Mouse (Mus musculus) G1E (cell line): Measurements from ENCODE around the gene Gpsm2. TPM values are rescaled to one million over a fixed set of nuclear protein-coding genes. Genes with fewer than 3 reads are reported as not detected.

Source experiments
- ATAC-seq: 2 replicates; pipeline ENCODE4 v1.8.0; 2016; ENCODE audit warnings: mild to moderate bottlenecking; ENCODE audit not compliant: insufficient number of reproducible peaks, poor library complexity, low FRiP score, severe bottlenecking; ENCODE audit errors: extremely low read depth
- DNase-seq: peaks from one replicate; pipeline ENCODE4 v3.0.0; 2012; ENCODE audit warnings: low spot score
- H3K27me3 ChIP-seq: 2 replicates; pipeline ENCODE4 v1.6.1; 2012; ENCODE audit warnings: mild to moderate bottlenecking, low read length, inconsistent platforms; ENCODE audit not compliant: insufficient read depth
- H3K36me3 ChIP-seq: replicated peaks from 2 replicates; pipeline ENCODE3; 2012; ENCODE audit warnings: mild to moderate bottlenecking, inconsistent platforms
- H3K4me1 ChIP-seq: 2 replicates; pipeline ENCODE4 v1.6.1; 2012; ENCODE audit warnings: low read depth, low read length, inconsistent platforms, mixed read lengths; ENCODE audit not compliant: insufficient read depth
- H3K4me3 ChIP-seq: 2 replicates; pipeline ENCODE4 v1.5.1; 2012; ENCODE audit warnings: low read depth, mild to moderate bottlenecking, inconsistent platforms, low read length, moderate library complexity, mixed read lengths
- H3K9me3 ChIP-seq: replicated peaks from 2 replicates; pipeline ENCODE4 v1.6.1; 2012; ENCODE audit warnings: inconsistent platforms
- CTCF ChIP-seq: IDR thresholded peaks from 2 replicates; pipeline ENCODE4 v1.5.1; 2012; ENCODE audit warnings: low read depth, low read length, inconsistent platforms, mixed read lengths
- GATA1 ChIP-seq: IDR thresholded peaks from 2 replicates; pipeline ENCODE4 v1.6.1; 2012; ENCODE audit warnings: borderline replicate concordance, low read length, inconsistent platforms, mixed read lengths
- GATA2 ChIP-seq: IDR thresholded peaks from 2 replicates; pipeline ENCODE4 v1.6.1; 2012; ENCODE audit warnings: low read depth, low read length, inconsistent platforms, borderline replicate concordance
- POLR2AphosphoS5 ChIP-seq: IDR thresholded peaks from 2 replicates; pipeline ENCODE4 v1.6.1; 2012; ENCODE audit warnings: low read depth, low read length, inconsistent platforms; ENCODE audit not compliant: insufficient replicate concordance
- TAL1 ChIP-seq: conservative IDR thresholded peaks from 2 replicates; pipeline ENCODE4 v1.6.1; 2012; ENCODE audit warnings: low read depth, low read length, inconsistent platforms, mixed read lengths
- polyA plus RNA-seq: library from polyadenylated mRNA; stranded (reverse); fragments of >175 nt; gene quantifications from 2 replicates; pipeline ENCODE4 v1.2.3, GENCODE M21; 2012
- total RNA-seq, 2 experiments: library from RNA; stranded (forward) in 1 of 2; stranded (reverse) in 1 of 2; fragments of 200-1000 nt in 1 of 2; fragments of >200 nt in 1 of 2; fragmentation: Nextera tagmentation in 1 of 2; gene quantifications; 2 replicates each; pipeline ENCODE4 v1.2.3; 2014 to 2017

The Gpsm2 gene
- 38.2 and 47.9 TPM in 2 replicates for total RNA-seq (2014; fragmentation: Nextera tagmentation)
- total RNA-seq (2017): 27.5 and 32.5 TPM in 2 replicates
- polyA plus RNA-seq: 5.3 and 12.1 TPM in 2 replicates

DNA sequence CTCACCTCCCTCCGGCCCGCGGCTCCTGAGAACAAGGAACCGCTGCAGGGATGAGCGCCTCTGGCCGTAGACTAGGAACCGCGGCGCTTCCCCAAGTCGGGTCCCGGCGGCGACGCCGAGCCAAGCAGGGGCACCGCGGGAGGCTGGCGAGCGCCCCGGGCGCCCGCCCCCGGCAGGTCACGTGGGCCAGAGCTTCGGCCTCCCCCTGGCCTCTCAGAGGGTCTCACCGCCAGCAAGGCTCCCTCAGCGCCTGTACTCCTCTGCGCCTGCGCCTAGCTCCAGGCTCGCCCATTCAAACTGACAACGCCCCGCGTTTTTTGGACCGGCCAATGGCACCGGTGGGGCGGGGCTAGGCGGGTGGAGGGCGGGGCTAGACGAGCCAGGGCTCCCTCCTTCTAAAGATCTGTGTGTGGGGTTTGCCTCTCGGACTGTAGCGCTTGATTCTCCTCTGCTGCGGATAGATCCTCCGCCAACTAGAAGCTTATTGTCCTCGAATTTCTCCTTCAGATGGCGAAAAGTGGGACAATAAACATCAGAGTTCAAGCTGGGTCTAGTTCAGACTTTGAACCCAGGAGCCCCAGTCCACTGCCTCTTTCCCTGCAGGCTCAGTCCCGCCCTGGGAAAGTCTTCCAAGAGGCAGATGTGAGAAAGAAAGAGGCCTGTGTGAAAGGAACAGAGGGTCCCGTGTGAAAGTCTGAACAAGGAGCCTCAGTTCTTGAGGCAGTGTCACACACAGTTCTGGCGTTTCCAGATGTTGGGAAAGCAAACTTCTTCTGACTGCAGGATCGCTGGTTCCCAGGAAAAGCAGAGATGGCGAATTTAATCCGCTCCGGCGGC is at the start of gene Gpsm2:
TSS of gene Gpsm2 (minus strand) at position 274 of the 837 bp plus-strand sequence.
- H3K27me3 ChIP-seq: no peaks in the 10 kb centered on the region
- H3K36me3 ChIP-seq: no peaks in the 10 kb centered on the region
- H3K4me1 ChIP-seq: peaks cover 45% of the 10 kb centered on the region
- TF ChIP-seq TAL1: no peak
- TF ChIP-seq CTCF: no peak
- TF ChIP-seq GATA2: no peak
- TF ChIP-seq GATA1: no peak
- no peak for TF ChIP-seq POLR2AphosphoS5
- DNase-seq: peak; percentile 94
- peak within 1 kb of the TSS; percentile 77 for H3K4me3 ChIP-seq
- H3K9me3 ChIP-seq: 0 out of 2 replicates have a peak, but pooled peaks cover 6% of the 10 kb centered on the region
- peak; percentile 94 for ATAC-seq

DNA sequence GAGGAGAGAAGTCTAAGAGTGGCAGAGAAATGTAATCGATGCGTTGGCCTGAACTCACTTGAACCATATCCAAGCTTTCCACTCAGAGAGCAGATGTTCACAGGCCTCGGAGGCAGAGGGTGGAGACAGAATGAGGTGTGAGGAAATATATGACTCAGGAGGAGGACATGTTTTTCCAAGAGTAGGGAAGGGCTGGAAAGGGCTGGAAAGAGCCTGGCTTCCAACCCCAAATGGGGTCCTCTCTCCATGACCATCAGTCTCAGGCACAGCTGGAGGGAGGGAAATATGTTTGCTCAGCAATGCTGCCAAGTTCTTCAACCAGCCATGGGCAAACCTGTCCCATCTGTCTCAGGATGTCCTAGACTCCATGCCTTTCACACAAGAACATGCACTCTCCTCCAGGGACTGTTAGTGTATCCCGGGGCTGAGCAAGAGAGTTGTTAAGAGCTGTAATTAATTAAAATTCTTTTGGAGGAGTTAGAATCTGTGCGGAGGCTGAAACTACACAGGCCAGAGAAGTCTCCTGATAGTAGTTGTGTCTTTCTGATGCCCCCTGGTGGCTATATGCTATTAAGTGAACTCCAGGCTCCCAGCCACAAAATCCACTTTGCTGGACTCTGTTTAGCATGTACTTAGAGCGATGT is 48.7 kb upstream of the Gpsm2 start:
- no peaks in the 10 kb centered on the region; the same call in 1 of the 2 replicates for H3K4me1 ChIP-seq
- H3K36me3 ChIP-seq: no peaks in the 10 kb centered on the region
- H3K27me3 ChIP-seq: peaks cover 17% of the 10 kb centered on the region
- H3K9me3 ChIP-seq: no peaks in the 10 kb centered on the region
- ATAC-seq (peak; percentile 63), DNase-seq (peak; percentile 41)
- H3K4me3 ChIP-seq: no peak overlapping the region
- TF ChIP-seq TAL1 (no peak), CTCF (0 out of 2 replicates have a peak, but pooled peaks have one; percentile 12), GATA1 (no peak), GATA2 (no peak), POLR2AphosphoS5 (no peak)

DNA sequence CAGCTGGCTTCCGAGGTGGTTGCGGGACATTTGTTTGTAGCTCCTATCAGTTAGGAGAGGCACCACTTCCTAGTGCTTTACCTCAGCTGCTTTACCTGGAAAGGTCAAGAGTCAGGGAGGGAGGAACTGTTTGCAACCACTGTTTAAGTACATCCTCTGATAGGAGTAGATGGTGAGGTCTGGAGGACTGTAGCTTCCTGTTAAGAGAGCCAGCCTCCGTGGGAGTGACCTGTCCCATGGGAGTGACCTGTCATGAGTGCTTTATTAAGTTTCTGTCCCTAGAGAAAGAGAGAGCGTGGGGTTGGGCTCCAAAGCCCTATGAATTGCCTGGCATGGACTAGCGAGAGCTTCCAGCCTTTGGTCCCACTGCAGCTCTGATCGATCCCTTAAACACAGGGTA is 47.4 kb upstream of the Gpsm2 start:
- TF ChIP-seq POLR2AphosphoS5 (no peak), GATA1 (no peak), GATA2 (no peak), CTCF (no peak), TAL1 (no peak)
- Histone ChIP-seq H3K36me3 (no peaks in the 10 kb centered on the region), H3K4me3 (no peak overlapping the region), H3K27me3 (peaks cover 24% of the 10 kb centered on the region), H3K9me3 (no peaks in the 10 kb centered on the region), H3K4me1 (no peaks in the 10 kb centered on the region; the same call in 1 of the 2 replicates)
- ATAC-seq: no peak
- no peak for DNase-seq

DNA sequence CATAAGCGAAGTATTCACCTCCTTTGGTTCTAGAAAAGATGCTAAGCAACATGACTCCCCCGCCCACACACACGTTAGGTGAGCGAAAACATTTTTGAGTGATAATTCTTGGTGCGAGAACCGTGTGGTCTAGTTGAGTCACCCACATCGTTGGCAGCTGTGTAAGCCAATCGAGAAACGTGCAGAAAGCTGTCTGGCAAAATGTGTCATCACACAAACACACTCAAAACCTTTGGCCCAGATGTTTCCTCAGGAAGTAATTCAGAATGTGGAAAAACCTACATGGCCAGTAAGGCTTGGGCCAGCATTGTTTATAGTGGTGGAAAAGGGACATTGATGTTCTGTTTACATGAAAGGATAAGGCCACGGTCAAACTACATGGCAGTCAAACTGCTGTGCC is 45.3 kb upstream of the Gpsm2 start:
- ATAC-seq (no peak), DNase-seq (no peak)
- Histone ChIP-seq H3K4me1 (no peaks in the 10 kb centered on the region; the same call in 1 of the 2 replicates), H3K9me3 (no peaks in the 10 kb centered on the region), H3K4me3 (no peak overlapping the region), H3K27me3 (peaks cover 22% of the 10 kb centered on the region), H3K36me3 (no peaks in the 10 kb centered on the region)
- TF ChIP-seq GATA1: no peak

DNA sequence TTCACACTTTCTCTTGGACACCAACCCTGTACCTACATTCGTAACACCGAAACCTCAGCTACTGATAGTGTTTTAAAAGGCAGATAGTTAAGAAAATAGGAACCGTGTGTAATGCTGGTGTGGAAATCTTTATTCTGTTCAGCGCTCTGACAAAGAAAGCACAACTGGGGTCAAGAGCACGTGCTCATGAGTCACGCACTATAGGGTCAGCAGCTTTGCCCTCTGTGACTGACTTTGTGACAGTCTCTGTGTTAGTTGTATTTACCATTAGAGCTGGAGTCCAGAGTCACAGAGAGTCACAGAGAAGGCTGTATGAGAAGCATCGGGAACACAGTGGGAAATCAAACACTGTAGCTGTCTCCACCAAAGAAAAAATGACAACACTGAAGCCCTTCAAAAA is 44.8 kb upstream of the Gpsm2 start:
- Histone ChIP-seq H3K36me3 (no peaks in the 10 kb centered on the region), H3K27me3 (peaks cover 21% of the 10 kb centered on the region), H3K4me3 (no peak overlapping the region), H3K9me3 (no peaks in the 10 kb centered on the region), H3K4me1 (no peaks in the 10 kb centered on the region)
- ATAC-seq (no peak), DNase-seq (no peak)
- no peak for TF ChIP-seq POLR2AphosphoS5
- no peak for TF ChIP-seq GATA2
- no peak for TF ChIP-seq CTCF
- TF ChIP-seq GATA1: no peak
- TF ChIP-seq TAL1: no peak

DNA sequence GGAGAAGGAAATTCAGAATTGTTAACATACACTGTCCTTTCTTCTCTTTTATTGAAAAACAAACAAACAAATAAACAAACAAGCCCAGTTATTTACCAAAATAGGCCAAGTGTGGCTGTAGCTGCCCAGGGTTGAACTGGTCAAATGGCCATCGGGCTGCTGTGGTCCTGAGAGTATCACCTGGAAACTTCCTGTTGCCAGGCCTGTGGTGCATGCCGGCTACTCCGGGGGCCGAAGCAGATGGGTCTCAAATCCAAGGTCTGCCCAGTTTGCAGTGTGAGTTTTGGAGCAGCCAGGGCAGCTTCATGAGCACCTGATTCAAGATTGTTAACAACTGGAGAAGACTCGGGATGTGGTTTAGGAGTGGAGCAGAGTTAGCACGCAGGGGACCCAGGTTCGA is 43.4 kb upstream of the Gpsm2 start:
- H3K27me3 ChIP-seq: peaks cover 24% of the 10 kb centered on the region
- ATAC-seq: no peak

More for the DNA sequence above, 43.4 kb upstream of the Gpsm2 start:
- Histone ChIP-seq H3K4me3 (no peak overlapping the region), H3K9me3 (no peaks in the 10 kb centered on the region), H3K36me3 (no peaks in the 10 kb centered on the region), H3K4me1 (no peaks in the 10 kb centered on the region)
- no peak for DNase-seq
- TF ChIP-seq GATA1: no peak
- no peak for TF ChIP-seq POLR2AphosphoS5
- no peak for TF ChIP-seq GATA2
- TF ChIP-seq TAL1: no peak
- no peak for TF ChIP-seq CTCF
